Comparison of ENCODE assay signal across 31 mouse cellular contexts in genomic region chr11:16842924-16843323, GRCm38 (mm10).
"Had no signal": no experiment of that assay in that cellular context is flagged by ENCODE, and none has a peak within 500 bp of the region (broad histone marks: within the 10 kb centered on the region; RNA-seq: fewer than 3 reads in every experiment).

No protein-coding gene starts in this region.

- H3K4me2 ChIP-seq: limb, embryonic 12.5 days; limb, embryonic 13.5 days; limb, embryonic 15.5 days; liver, embryonic 11.5 days; liver, embryonic 13.5 days; liver, embryonic 15.5 days; lung, embryonic 14.5 days; lung, embryonic 15.5 days; midbrain, embryonic 11.5 days; midbrain, embryonic 12.5 days; midbrain, embryonic 13.5 days; midbrain, embryonic 15.5 days; neural tube, embryonic 12.5 days had no signal

- H3K4me1 ChIP-seq: liver, embryonic 13.5 days; liver, embryonic 15.5 days; midbrain, embryonic 10.5 days; midbrain, embryonic 12.5 days; midbrain, embryonic 13.5 days; midbrain, embryonic 15.5 days; neural tube, embryonic 12.5 days had no signal

- H3K36me3 ChIP-seq: limb, embryonic 10.5 days; limb, embryonic 12.5 days; limb, embryonic 13.5 days; liver, embryonic 13.5 days; liver, embryonic 15.5 days; lung, embryonic 15.5 days; midbrain, embryonic 10.5 days; midbrain, embryonic 12.5 days; midbrain, embryonic 13.5 days; midbrain, embryonic 15.5 days; neural tube, embryonic 12.5 days had no signal

- H3K27ac ChIP-seq: limb, embryonic 10.5 days; liver, embryonic 13.5 days; liver, embryonic 14.5 days; liver, embryonic 15.5 days; macrophage; midbrain, embryonic 10.5 days; midbrain, embryonic 12.5 days; midbrain, embryonic 13.5 days; midbrain, embryonic 15.5 days; neural tube, embryonic 12.5 days had no signal

- ATAC-seq: lung, postnatal 0 days; midbrain, embryonic 13.5 days; midbrain, embryonic 15.5 days; midbrain, embryonic 16.5 days had no signal

- H3K9ac ChIP-seq: limb, embryonic 12.5 days; limb, embryonic 13.5 days; limb, embryonic 15.5 days; liver, embryonic 13.5 days; liver, embryonic 14.5 days; liver, embryonic 15.5 days; liver, postnatal 0 days; lung, embryonic 14.5 days; lung, embryonic 15.5 days; midbrain, embryonic 12.5 days; midbrain, embryonic 13.5 days; midbrain, embryonic 15.5 days; neural tube, embryonic 12.5 days had no signal

- H3K27me3 ChIP-seq: limb, embryonic 12.5 days; limb, embryonic 13.5 days; limb, embryonic 15.5 days; liver, embryonic 13.5 days; liver, embryonic 15.5 days; lung, embryonic 15.5 days; midbrain, embryonic 12.5 days; midbrain, embryonic 13.5 days; midbrain, embryonic 15.5 days; neural tube, embryonic 12.5 days had no signal

- H3K9me3 ChIP-seq: limb, embryonic 10.5 days; limb, embryonic 12.5 days; limb, embryonic 13.5 days; limb, embryonic 15.5 days; liver, embryonic 13.5 days; liver, embryonic 15.5 days; lung, embryonic 15.5 days; megakaryocyte, embryonic 14.5 days; midbrain, embryonic 10.5 days; midbrain, embryonic 12.5 days; midbrain, embryonic 13.5 days; midbrain, embryonic 15.5 days; neural tube, embryonic 12.5 days had no signal

- DNase-seq: left cerebral cortex, postnatal 4 days; liver; liver, embryonic 13.5 days; liver, postnatal 0 days; lung, adult 18-20 months; lung, adult 2 months; lung, embryonic 14.5 days; lung, postnatal 10 days; lung, postnatal 14 days; lung, postnatal 36 days; lung, postnatal 4 days; midbrain, embryonic 14.5 days had no signal

- H3K4me3 ChIP-seq: limb, embryonic 10.5 days; limb, embryonic 12.5 days; limb, embryonic 13.5 days; limb, embryonic 15.5 days; liver, embryonic 13.5 days; liver, embryonic 15.5 days; lung, embryonic 15.5 days; megakaryocyte, embryonic 14.5 days; midbrain, embryonic 10.5 days; midbrain, embryonic 12.5 days; midbrain, embryonic 13.5 days; midbrain, embryonic 15.5 days; myocyte; neural tube, embryonic 12.5 days had no signal
